Mouse (Mus musculus): ENCODE data around the gene Pitpnc1.

Gene Pitpnc1

GRCm38 (mm10) chr11:107325739-107326725 is 144.5 kb downstream of the Pitpnc1 start:
- DNase-seq (ENCODE audit: low spot score): no peak

DNA sequence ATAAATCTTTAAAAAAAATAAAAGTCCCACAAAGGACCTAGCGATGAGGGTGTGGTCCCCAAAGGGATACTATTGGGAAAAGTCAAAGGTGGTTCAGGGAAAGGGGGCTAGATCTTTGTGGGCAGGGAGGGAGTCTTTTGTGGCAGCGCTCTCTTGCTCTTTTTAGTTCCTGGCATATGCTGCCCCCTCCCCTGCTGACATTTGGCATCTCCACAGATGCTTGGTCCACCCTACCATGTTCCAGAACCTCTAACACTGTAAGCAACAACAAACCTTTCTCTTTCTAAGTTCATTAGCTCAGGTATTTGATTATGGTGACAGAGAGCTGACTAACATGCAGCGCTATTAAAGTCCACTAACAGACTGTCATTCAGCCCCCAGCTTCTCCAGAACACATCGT is 145.3 kb downstream of the Pitpnc1 start:
- DNase-seq (ENCODE audit: low spot score): no peak

DNA sequence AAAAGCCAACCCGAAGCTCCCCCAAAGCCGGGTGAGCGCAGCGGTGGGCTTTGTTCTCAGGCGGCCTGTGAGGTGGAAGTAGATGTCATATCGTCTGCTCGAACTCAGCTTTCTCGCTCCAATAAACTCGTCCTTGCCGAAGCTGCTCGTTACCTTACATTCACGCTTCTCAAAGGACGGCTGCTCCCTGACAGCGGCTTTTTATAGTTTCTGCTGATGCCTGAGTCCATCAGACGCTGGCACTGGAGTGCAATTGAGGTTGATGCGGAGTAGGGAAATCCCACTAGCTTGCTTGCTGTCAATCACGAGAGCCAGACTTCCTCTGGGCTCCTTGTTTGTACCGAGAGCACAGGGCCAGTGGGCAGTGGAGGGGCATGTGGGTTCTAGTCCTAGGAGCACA is 147.3 kb downstream of the Pitpnc1 start:
- DNase-seq (ENCODE audit: low spot score): no peak

DNA sequence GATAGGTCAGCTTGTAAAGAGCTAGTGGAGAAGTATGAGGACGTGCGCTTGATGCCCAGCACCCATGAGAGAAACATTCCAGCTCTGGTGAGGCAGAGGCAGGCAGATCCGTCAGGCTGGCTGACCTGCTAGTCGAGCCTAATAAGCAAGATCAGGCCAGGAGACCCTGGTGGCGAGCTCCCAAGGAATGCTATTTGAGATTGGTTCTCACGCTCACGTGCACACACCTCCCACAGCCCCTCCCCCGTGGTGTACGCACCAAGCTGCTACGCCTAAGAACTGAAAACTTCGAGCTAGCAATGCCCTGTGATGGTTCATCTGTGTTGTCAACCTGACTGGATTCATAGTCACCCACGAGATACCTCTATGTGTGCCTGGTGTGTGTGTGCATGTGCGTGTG is 148.3 kb downstream of the Pitpnc1 start:
- no peak for DNase-seq (ENCODE audit: low spot score)

GRCm38 (mm10) chr11:107321819-107322218 is 148.7 kb downstream of the Pitpnc1 start:
- no peak for DNase-seq (ENCODE audit: low spot score)

DNA sequence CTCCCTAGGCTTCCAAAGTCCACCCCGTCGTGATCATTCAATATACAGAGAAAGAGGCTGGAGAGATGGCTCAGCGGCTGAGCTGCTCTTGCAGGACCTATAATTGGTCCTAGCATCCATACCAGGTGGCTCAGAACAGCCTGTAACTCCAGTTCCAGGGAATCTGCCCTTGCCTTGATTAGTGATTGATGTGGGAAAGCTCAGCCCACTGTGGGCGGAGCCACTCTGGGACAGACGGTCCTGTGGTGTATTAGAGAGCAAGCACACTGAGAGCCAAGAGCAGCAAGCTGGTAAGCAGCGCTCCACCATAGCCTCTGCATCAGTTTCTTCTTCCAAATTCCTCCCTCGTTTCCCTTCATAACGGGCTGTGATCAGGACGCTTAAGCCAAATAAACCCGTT is 150.6 kb downstream of the Pitpnc1 start:
- no peak for DNase-seq (ENCODE audit: low spot score)

DNA sequence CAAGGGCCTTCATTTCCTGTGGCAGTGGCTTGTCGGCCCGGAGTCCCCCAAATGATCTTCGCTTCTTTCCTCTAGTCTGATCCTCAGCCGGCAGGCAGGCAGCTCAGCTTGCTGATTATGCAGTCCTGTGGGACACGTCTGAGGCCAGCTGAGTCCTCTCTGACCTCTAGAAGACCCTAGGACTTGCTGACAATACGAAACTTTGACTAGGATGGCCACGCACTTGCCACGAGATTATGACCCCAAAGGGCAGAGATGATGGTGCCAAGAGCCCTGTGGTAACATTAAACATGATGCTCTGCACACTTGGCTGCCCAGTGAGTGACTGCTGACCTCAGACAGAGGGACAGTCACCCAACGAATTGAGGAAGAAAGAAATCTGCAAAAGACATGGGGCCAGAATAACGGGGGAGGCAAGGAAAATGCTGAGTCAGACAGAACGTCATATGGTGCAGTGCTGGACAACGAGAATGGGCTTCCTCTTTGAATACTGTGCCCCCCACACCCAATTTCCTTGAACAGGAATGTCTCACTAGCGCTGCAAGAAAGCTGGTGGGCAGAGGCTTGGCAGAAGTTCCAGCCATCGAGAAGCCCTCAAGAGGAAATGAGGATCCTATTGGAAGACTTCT is 152.7 kb downstream of the Pitpnc1 start:
- DNase-seq (ENCODE audit: low spot score): peak; percentile 55

GRCm38 (mm10) chr11:107315475-107315874 is 155.0 kb downstream of the Pitpnc1 start:
- no peak for DNase-seq (ENCODE audit: low spot score)

DNA sequence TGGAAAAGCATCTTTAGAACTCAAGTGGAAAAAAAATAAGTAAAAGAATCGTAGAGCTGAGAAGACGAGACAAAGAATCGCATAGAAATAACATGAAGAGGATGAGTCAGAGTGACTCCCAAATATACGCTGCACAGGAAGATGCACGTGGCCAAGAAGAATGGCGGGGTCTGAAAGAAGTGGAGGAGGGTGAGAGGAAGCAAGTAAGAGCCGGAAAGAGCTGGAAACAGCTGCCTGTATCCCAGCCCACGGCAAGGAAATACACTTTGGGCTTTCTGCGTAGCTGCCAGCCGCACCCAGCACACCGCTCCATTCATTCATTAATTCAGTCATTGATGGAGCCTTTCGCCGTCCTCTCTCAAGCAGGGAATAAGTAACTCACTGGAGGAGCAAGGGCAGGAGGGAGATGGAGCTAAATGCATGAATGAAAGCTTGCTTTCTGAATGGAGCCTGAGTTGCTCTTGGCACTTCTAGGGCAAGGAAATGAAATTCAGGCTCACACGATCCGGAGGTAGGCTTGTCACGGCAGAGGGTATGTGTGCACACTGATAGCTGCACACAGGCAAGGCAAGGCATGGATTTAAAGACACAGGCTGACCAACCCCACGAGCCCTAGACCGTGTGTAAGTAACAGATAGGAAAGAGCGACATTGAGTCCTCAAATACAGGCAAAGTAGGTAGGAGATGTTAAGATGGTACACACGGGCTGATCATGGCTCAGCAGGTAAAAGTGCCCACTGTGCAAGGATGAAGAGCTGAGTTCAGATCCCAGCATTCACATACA is 160.0 kb downstream of the Pitpnc1 start:
- DNase-seq (ENCODE audit: low spot score): no peak

DNA sequence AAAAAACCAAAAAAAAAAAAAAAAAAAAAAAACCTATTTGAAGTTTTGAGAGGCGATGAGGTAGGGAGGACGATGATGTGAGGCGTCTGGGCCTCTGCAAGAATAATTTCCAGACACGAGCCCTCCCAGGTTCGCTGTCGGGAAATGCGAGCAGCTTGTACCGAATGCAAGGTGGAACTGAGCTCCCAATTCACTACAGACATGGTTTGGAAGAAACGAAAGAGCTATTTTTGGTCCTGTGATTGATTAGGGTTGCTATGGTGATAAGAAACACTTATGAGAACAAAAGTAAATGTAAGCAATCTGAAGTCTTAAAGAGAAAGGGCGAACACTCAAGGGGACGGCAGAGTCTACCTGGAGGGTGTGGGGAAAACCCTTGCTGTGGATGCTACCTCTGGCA is 164.3 kb downstream of the Pitpnc1 start:
- no peak for DNase-seq (ENCODE audit: low spot score)

- DNase-seq (ENCODE audit: low spot score): no peak
Observed at GRCm38 (mm10) chr11:107302141-107302540, 168.4 kb downstream of the Pitpnc1 start.

DNA sequence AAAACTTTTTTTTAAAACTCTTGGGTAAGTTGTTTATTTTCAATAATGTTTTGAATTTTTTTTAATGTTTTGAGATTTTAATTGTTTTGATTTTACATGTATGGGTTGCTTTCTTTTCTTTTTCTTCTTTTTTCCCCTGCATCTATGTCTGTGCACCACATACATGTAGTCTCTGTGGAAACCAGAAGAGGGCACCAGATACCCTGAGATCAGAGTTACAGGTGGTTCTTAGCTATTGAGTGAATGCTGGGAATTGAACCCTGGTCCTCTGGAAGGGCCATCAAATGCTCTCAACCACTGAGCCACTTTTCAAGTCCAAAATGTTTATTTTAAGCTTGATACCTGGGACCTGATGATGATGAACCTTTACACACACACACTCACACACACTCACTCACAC is 170.3 kb downstream of the Pitpnc1 start:
- no peak for DNase-seq (ENCODE audit: low spot score)

- DNase-seq (ENCODE audit: low spot score): no peak
Observed at GRCm38 (mm10) chr11:107299511-107300120, 170.9 kb downstream of the Pitpnc1 start.

DNA sequence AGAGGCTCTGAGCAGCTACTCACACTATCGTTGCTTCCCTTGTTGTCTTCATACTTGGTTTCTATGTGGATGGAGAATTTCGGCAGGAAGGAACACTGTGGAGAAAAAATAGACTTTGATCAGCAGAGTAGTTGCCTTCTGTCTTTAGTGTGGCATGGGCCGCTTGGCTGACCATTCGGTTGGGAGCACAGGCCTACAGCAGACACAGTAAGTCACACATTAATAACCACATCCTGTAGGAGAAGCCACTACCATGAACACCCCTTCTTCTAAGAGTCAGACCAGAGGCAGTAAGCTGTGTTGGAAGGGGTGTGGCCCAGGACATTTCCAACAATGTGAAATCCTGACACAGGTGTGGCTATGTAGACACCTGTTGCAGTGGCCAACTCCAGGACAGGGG is 174.3 kb downstream of the Pitpnc1 start:
- no peak for DNase-seq (ENCODE audit: low spot score)

DNA sequence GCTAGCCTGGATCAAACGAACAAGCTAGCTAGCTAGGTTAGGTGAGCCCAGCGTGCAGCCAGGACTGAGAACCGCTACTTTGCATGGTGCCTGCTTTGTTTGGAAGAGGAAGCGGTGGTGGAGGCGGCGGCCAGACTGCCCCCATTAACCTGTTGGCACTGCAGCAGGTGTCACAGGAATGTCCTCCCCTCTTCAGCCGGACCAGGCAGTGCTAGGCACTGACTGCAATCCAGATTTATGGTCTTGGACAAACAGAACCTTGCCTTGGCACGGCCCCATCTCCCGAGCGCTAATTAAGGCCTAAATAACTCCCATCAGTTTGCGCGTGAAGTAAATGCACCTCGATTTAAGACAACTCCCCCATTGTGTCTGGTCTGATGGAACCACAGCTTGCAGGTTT is 178.5 kb downstream of the Pitpnc1 start:
- DNase-seq (ENCODE audit: low spot score): no peak

DNA sequence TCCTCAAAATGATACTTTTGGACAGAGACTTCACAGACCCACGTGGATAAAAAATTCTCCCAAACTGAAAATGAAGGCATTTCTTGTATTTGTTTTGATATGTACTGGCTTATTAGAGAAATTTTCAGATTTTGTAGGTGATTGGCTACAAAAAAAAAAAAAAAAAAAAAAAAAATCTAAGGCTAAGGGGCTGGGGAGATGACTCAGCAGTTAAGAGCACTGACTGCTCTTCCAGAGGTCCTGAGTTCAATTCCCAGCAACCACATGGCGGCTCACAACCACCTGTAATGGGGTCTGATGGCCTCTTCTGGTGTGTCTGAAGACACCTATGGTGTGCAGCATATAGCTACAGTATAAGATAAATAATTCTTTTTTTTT is 182.3 kb downstream of the Pitpnc1 start:
- no peak for DNase-seq (ENCODE audit: low spot score)

DNA sequence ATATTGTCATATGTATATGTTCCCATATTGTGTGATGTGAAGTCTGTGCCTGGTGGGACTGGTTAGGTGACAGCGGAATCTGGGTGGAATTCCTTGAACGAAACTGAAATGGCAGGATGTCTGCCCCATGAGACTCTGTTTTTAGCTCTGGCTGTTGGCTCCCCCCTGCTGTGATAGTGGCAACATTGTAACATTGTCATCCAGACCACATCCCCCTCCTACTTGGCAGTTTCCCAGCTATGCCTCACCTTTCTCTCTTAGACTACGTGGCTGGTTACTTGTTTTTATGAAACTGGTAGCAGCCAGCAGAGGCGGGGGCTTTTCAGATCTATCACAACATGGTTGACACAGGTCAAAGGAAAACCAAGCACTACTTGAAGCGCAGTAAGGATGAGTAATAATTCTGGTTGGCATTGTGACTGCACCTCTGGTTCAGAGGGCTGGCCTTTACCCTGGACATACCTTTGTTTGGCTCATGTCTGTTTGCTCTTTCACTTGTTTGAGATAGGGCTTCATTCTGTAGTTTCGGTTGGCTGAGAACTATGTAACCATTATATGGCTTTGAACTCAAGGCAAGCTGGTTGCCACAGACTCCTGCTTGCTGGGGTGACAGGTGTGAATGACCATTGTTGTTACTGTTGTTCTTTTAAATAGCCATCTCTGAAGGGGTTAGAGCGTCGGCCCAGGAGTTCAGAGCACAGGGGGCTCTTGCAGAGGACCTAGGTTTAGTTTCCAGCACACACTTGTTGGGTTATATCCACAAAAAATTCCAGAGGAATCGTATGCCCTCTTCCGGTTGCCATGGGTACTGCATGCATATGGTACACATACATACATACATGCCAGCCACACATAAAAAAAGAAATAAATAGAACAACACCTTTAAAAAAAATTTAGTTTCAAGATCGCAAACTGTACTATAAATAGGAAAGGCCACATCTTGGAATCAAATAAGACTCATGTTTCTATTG is 183.0 kb downstream of the Pitpnc1 start:
- DNase-seq (ENCODE audit: low spot score): no peak

DNA sequence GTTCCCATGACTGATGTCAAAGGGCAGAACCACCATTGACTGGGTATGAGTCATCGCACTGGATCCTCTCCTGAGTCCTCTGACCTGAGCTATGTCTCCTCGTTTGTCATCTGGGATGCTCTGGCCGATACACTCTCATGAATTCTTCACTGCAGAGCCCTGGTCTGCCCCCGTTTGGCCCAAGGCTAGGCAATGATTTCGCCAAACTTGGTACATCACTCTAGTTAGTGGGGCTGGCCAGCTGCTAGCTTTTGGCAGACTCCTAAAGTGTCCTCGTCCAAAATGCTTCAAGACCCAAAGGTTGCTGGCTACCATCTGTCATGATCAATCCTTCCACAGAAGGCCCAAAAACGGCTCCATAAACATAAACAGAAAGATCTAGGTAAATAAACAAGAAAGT is 184.8 kb downstream of the Pitpnc1 start:
- DNase-seq (ENCODE audit: low spot score): no peak

- no peak for DNase-seq (ENCODE audit: low spot score)
Observed at GRCm38 (mm10) chr11:107283632-107284031, 186.9 kb downstream of the Pitpnc1 start.

DNA sequence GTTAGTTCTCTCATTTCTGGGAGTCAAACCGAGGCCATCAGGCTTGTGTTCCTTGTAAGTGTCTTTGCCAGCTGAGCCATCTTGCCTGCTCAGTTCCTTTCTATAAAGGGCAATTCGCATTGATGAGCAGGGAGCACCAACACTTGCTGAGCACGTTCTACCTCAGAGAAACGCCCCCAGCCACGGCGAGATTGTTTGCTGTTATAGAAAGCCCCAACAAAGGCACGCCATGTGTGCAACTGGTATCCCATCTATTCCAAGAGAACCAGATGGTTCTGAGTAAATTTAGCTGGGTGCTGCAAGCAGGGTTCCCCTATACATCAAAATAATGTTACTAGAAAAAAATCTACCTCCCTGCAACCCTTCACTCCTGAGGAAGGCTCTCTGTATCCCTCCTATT is 188.0 kb downstream of the Pitpnc1 start:
- peak; percentile 31 for DNase-seq (ENCODE audit: low spot score)

- DNase-seq (ENCODE audit: low spot score): no peak
Observed at GRCm38 (mm10) chr11:107279258-107279657, 191.2 kb downstream of the Pitpnc1 start.
